Mouse (Mus musculus) inflammation-experienced regulatory T-cells, adult 6 months (primary cell): ENCODE results near the gene Hs3st4. TPM values are rescaled to one million over a fixed set of nuclear protein-coding genes. Genes with fewer than 3 reads are reported as not detected.

Source experiments
- ATAC-seq: one replicate; pipeline ENCODE4 v1.8.0; 2017
- polyA plus RNA-seq, 3 experiments: library from polyadenylated mRNA; unstranded; fragments of 100-300 nt; shearing (Covaris generic); gene quantifications; one replicate each; pipeline ENCODE4 v1.2.1; 2017

Gene Hs3st4
- polyA plus RNA-seq, 3 experiments from 2014 or later: not detected

DNA sequence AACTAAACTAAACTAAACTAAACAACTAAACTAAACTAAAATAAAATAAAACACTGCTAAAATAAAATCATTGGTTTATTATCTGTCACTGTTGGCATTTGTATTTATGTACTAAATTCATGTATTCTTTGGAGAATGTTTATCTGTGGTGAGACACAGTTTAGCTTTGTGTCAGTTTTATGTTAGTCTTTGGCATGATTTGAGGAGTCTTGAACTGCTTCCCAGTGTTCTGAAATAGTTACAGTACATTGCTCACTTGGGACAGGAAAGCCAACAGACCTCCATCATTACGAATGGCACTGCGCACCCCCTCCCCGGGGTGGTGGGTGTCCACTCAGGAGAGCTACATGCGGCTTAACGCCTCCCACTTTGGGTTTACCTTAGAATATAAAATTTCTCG lies 158.6 kb downstream of the Hs3st4 start:
- ATAC-seq: no peak

DNA sequence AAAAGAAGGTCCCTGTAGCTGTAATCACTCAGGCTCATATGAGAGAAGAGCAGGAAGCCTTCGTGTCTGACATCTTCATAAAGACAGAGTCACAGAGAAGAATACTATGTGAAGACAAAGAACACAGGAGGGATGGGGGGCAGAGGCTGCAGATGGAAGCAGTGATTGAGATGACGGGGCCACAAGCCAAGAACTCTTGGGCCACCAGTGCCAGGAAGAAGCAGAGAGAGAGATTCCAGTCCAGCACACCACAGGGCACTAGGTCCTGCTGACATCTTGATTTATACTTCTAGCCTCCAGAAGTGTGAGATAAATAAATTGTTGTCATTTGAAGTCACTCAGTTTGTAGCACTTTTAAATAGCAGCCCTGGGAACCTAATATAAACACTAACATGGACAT lies 168.2 kb downstream of the Hs3st4 start:
- ATAC-seq: no peak

DNA sequence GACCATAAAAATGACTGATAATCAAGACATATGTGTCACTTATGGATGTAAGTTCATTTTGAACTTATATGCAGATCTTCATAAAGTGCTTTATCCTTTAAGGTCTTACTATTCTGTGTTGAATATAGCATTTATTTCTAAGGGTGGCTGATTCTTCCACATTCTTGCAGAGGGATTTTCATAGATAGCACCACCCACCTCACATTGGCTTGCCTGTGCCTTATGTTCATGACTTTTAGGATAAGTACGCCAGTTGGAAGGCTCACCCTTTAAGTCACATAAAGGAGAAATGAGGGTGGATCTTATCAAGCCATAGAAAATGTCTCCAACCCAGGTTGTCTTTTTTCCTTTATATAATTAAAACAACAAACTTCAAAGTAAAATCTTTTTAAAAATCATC lies 180.6 kb downstream of the Hs3st4 start:
- ATAC-seq: no peak

DNA sequence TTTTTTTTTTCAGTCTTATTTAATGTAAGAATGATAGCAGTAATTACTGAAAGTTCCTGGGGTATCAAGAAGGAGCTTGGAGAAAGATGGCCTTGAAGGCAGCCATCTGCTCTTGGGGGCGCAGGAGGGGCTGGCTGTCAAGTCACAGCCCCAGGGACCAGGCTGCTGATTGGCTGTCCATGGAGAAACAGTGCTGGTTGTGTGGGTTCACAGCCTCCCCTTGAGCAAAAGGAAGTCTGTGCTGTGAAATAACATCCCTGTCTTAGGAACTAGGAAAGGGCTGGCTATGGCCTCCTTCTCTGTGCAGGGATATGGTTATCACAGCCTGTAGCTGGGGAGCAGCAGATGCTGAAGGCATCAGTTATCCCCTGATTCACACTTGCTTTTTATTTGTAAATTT lies 183.6 kb downstream of the Hs3st4 start:
- no peak for ATAC-seq

DNA sequence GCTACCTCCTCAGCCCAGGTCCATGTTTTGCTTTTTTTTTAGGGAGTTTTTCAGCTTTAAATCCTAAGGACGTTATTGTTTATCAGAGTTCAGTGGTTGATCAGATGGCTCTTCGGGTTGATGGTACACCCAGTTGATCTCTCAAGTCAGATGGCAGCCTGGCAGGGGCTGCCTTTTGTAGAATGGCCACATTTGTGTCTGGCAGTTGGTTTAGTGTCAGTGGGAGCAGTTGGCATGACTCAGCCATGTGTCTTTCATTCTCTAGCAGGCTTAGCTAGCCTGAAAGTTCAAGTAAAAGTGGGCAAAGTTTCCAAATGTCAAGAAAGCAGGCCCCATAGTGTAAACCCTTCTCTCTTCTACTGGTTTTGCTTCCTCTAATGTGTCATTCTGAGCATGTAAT lies 186.1 kb downstream of the Hs3st4 start:
- no peak for ATAC-seq

DNA sequence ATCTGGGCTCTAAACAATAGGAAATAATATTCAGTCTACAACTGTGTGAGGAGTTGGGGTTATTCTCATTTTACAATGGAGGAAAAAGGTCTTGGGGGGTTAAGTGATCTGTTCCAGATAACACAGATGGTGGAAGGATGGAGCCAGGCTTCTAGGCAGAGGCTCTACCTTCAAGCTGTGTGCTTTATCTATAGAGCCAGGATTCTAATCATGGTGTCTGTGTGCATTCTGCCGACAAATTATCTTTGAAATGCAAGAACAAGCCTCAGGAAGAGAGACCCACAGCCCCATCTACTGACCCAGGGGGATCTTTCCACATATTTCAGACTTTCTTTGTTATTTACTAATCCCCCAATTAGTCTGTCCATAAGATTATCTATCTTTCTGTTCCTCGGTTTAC lies 187.3 kb downstream of the Hs3st4 start:
- ATAC-seq: no peak

DNA sequence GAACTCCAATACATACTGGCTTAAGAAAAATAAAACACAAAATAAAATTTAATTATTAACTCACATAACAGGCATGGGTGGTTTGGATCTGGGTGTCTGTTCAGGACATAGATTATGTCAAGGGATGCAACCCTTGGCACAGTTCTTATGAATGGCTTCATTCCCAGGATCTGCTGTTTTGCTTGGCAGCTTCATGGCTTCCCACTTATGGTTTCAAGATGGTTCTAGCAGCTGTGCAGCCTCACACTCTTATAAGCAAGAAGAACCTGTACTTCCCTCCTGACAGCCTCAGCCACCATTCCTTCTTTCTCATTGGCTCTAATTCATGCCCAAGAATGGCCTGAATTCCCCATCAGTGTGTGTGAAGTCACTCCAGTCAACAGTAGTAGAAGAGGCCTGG lies 189.3 kb downstream of the Hs3st4 start:
- no peak for ATAC-seq

DNA sequence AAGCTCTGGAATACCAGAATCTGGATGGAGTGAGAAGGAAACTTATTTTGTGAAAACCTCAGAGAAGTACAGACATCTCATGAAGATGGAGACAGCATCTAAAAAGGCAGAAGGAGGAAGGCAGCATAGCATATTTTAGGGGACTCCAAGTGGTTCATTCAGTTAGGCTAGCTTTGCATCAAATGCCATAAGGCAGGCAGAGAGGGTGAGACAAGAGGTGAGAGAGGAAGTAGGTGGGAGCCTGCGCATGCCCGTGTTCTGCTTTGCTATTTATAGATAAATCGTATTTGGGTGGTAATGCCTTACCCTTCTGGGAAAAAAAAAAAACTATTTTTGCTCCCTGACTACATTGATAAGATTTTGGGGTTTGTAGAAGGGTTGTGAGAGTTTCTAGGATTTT lies 198.3 kb downstream of the Hs3st4 start:
- no peak for ATAC-seq

DNA sequence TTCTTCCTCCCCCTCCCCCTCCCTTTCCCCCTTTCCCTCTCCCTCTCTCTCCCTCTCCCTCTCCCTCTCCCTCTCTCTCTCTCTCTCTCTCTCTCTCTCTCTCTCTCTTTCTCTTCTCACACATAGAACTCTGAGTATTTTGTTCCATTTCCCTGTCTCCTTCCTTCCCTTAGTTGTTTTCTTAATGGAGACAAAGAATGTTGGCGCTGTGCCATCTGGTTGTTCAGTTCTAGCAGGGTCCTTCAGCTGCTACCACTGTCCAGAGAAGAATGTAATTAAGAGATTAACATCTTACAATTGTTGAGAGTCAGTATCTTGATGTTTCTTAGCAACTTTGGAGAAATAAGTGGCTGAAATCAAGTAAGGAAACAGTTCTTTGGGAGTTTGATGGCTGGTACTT lies 202.0 kb downstream of the Hs3st4 start:
- ATAC-seq: no peak

DNA sequence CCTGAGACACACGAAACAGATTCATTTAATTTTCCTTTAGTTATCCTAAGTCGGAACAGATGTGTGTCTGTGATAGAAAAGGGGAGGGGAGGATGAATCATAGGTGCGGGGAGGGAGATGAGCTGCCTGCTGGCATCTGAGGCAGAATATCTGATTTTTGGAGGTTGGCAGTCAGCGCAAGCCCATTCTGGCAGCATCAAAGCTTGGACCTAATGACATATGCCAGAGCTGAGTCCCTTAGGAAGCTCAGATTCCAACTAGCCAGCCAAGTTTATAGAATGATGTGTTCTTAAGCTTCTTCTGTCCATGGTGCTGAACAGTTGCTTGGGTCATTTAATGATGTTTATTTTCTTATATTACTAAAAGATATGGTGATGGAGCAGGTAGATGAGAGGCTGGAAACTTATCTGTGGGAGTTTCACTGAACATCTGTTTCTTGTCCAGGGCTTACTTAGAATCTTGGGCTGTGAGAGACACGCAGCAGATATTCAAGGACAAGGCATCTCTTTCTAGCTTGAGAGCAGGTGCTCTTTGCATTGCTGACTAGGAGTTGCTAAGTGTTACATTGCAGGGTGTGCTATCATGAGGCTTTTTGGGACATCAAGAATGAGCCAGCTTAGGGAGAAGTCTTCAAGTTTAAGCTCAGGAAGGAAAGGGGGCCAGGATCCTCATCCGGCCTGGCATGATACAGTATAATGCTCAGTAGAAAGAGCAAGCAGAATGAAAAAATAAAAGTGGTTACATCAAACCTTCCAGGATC lies 216.3 kb downstream of the Hs3st4 start:
- no peak for ATAC-seq

DNA sequence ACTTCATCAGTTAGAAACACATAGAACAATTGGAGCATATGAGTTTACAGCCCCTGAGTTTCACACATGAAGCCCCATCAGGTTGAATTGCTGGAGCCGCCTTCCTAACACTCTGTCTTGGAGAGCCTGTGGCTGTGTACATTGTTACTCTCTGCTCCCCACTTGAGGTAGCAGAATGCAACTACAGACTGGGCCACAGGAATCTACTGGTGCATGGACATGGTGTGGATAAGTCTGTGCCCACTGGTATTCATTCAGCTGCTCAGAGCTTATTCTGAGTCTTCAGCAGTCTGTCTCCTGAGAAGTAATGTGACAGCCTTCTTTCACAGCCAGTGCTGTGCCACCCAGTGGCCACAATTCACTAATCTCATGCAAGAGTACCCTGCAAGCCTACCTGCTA lies 234.3 kb downstream of the Hs3st4 start:
- no peak for ATAC-seq

DNA sequence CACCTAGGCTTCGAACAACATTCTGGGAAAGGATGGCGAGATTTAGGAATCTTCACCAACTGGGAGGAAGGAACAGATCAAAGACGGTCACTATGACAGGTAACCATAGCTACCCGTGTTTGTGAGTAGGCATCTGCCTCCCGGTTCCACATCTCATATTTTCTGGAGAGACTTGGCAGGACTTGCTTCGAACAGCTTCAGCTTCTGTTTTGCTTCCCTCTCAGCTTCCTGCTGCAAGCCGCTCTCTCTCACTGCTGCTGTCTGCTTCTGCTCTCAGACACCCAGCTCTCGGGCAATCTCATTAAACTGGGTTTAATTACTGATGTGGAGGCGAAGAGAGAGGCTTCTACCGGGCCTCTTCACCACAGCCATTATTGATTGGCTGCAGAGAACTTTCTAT lies 237.9 kb downstream of the Hs3st4 start:
- ATAC-seq: no peak

DNA sequence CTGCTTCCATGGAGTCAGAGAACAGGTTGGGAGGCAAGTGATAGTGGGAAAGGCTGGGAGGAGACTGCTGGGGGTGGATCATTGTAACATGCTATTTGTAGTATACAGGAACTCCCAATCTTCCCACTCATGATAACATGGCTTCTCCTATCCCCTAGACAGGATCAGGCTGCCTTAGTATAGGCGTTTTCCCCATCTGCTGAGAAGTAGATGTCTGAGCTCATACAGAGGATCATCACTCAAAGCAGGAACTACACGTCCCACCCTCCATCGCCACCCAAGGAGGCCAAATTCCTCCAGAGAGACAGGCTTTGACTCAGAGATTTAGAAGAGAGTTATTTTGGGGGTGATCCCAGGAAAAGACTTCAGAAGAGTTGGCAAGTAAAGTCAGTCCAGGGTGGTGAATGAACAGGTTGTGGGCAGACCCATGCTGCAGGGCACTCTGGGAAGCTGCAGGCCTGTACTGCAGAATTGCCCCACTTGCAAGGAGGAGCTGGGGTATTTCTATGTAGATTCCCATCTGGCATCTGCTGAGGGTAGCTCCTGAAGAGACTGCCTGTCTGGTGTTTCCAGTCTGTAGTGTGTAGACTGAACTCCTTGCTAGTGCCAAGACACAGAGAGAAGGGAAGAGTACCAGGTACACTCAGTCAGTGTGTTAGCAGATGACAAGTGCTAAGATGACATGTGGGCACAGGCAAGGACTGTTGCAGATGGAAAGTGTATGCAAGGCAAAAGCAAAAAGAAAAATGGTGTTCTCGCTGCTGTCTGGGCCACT lies 255.4 kb downstream of the Hs3st4 start:
- no peak for ATAC-seq

DNA sequence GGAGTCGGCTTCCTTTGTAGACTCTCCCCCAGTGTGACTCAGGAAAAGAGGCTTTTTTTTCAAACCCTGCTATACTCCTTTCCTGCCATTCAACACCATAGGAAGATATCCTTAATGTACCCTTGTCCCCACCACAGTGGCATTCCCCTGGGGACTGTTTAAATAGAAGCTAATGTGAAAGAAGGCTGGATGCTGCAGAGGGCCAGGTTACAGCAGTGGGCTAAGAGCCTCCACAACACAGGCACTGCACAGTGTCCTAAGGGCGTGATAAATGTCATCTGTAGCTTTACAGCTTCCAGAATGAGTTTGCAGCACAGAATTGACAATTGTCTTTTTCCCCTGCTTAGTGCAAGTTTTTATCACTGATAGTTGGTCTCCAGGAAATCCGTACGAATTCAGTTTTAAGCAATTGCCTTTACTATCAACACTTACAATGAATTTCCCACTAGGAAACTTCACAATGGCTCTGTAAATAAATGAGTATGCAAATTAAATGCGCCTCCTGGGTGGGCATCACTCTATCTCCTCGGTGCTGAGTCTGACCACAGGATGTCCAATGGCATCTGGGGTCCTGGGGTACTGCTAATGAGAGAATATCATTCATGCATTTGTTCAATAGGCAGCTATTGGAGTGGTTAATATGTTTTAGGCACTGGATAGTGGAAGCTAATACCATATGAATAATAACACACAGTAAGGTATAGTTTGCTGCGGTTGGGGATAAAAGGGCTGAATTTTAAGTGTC lies 257.4 kb downstream of the Hs3st4 start:
- ATAC-seq: no peak

DNA sequence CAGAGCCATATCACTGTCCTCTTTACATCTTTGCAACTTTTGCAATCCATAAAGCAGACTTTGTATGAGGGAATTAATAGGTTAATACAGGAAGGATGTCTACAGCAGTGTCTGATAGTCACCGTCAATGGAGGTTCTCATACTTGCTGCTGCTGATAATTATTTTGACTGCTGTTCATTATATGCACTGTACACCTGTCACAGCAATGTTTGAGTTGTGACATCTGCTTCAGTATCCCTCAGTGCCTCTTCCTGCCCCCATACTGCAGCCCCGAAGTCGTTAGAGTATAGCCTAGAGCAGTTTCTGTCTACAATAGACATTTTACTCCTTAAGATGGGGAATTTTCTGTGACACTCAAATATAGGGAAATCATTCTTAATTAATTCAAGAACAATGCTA lies 267.2 kb downstream of the Hs3st4 start:
- no peak for ATAC-seq

DNA sequence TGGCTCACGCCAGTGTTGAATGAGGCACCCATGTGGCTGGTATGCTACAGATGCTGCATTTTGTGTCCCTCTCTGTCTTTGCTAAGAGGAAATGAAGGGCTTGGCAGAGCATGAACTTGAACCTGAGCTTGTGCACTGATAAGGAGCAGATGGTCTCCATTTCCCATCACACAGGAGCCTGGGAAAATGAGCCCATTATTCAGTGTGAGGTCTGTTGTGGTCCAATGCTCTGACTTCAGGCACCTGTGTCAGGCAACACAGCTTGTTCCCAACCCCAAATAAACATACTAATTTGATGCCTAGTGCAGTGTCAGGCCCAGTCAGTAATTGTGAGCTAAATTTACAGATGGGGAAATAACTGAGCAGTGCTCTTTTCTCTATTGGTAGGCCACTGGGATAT lies 267.9 kb downstream of the Hs3st4 start:
- ATAC-seq: no peak

DNA sequence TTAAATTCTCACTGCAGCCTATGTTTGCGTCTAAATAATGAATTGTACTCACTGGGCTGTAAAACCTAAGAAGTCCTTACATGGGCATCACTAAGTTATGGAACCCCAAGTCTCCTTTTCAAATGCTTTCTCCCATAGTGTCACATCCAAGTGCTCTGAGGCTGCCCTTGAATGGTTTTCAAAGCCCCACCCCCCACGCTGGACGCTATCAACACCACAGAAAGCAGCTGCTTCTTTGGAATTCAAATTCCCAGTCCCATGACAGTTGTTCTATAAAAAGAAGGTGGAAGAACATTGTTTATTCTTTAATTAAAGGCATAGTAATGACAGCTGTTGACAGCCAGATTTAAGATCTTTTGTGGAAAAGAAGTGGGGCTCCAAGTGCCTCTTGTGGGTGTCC lies 275.8 kb downstream of the Hs3st4 start:
- ATAC-seq: no peak

DNA sequence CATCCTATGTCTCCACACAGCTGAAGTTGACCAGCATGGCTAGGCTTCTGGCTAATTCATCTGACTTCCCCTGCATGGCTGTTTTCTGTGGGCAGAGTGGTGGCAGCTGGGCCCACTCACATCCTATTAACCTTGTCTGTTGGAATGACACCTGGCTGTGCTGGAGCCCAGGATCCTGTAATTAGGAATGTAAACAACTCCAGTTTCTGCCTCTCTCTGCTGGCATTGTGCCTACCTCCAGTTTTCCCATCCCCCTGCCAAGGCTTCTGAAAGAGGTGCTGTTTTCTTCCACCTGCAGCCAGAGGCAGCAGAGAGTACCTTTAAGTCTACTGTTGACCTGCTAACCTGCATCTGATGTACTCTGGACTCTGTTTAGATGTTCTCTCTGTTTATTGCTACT lies 288.1 kb downstream of the Hs3st4 start:
- ATAC-seq: no peak

DNA sequence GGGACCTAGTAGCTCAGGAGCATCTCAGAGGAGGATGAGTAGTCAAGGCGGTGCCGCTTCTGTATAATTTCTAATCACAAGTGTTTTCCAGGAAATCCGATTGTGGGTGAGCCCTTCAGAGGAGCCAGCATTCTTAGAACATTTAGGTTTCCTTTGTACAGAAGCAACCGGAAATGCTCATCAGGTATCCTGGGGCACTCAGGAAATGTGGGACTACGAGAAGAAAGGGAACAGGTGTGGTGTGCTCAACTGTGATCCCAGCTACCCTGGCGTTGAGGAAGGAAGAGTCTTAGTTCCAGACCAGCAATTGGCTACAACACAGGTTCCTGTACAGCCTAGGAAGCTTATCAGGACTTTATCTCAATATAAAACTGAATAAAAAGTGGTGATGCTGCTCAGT lies 307.2 kb downstream of the Hs3st4 start:
- no peak for ATAC-seq

DNA sequence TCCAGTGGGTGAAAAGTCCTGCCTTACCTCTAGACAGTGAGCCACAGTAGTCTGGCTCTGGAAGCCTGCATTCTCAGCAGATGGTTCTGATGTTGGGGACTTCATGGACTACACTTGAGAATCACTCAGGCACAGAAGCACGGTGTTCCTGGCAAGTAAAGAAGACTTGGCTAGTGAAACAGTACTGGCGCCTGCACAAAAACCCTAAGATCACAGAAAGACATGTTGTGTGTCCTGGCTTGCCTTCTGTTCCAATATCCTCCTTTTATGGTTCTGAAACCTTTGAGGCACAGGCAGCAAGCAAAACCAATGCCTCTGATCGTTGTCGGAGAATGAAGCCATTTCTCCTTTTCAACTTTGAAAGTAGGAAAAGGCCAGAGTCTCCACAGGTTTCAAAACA lies 336.8 kb downstream of the Hs3st4 start:
- ATAC-seq: no peak

DNA sequence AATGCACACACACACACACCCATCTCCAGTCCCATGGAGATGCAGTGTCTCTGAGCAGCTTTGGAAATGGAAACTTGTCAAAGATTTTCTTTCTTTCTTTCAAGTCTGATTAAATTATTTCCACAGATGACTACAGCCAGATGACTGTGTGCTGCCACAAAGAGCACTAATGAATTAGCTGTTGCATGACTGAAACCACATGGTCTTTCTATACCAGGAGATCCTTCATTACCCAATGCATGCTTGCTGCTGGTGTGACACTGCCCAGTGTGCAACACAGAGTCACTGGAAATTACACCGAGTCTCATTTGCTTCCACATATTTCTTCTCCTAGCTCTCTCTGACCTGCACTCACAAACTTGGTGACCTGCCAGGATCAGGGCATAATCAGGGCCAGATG lies 353.0 kb downstream of the Hs3st4 start:
- no peak for ATAC-seq

DNA sequence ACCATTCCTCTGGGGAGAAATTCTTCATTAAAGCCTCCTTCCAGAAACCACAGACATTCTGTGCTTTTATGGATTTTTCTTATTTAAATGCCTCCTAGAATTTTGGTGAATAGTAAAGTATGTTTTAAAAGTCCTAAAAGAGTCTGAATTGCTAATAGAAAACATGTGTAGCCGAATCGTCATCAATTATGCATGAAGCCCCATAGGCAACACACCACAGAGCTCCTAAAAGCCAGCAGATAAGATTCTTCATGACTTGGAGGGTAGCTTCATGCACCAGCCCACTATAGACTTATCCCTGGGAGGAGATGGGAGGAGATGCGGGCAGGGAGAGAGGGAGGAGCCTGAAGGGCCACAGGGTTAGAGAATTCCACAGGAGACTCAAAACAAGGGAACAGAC lies 358.8 kb downstream of the Hs3st4 start:
- no peak for ATAC-seq

DNA sequence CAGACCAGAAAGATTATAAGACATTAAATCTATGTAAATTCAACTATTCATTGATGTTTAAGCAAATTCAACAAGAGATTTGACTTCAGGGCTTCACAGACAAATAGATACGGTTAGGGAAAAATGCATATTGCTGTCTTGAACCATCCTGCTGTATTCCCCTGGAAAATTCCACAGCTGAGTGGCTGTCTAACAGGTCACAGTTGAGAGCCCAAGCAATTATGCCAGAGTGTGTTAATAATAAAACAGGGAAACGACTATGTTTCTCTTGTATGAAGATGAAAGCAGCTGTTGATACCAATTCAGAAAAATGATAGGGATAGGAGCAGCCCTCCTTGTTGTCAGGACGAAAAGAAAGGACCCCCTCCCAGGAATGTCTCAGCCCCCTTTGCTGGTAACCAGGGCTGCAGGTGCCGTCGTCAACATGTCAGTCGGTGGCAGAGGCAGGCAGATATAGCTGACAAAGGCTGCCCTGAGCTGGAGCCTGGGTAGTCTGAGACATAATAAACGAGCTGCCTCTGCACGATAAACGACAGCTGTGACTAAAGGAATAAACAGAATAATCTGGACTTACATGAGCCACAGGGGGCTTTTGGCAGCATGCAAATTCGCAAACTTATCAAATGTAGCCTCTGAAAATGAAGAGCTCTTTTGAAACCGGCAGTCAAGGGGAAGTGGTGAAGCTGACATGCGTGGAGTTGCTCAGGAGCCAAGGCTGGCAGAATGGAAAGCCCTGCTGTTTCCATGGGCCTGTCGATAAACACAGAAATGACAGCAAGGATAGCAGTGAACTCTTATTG lies 364.7 kb downstream of the Hs3st4 start:
- ATAC-seq: no peak
